Mouse (Mus musculus): ENCODE measurements around the gene Aqp6.

Gene Aqp6

GRCm38 (mm10) chr15:99600986-99601822 lies at the start of gene Aqp6:
Gene Aqp6 (plus strand): TSS chr15:99601400.
- DNase-seq (ENCODE audit: low read depth, low spot score), result no peak

GRCm38 (mm10) chr15:99553767-99554166 lies 47.4 kb upstream of the Aqp6 start:
- DNase-seq (ENCODE audit: low read depth, low spot score), result peak; percentile 99

- DNase-seq (ENCODE audit: low read depth, low spot score), result no peak
Measured at GRCm38 (mm10) chr15:99558947-99559346, 42.3 kb upstream of the Aqp6 start.

GRCm38 (mm10) chr15:99560246-99560645 lies 41.0 kb upstream of the Aqp6 start:
- peak; percentile 52 for DNase-seq (ENCODE audit: low read depth, low spot score)

GRCm38 (mm10) chr15:99567371-99567770 lies 33.8 kb upstream of the Aqp6 start:
- no peak for DNase-seq (ENCODE audit: low read depth, low spot score)

- DNase-seq (ENCODE audit: low read depth, low spot score), result no peak
Measured at GRCm38 (mm10) chr15:99568682-99569081, 32.5 kb upstream of the Aqp6 start.

- no peak for DNase-seq (ENCODE audit: low read depth, low spot score)
Measured at GRCm38 (mm10) chr15:99569123-99569522, 32.1 kb upstream of the Aqp6 start.

- no peak for DNase-seq (ENCODE audit: low read depth, low spot score)
Measured at GRCm38 (mm10) chr15:99578802-99579485, 22.3 kb upstream of the Aqp6 start, which contains the start of gene Aqp2. Gene Aqp2 (plus strand): TSS chr15:99579055.

GRCm38 (mm10) chr15:99583463-99584344 lies 17.5 kb upstream of the Aqp6 start:
- DNase-seq (ENCODE audit: low read depth, low spot score), result no peak

- DNase-seq (ENCODE audit: low read depth, low spot score), result peak; percentile 49
Measured at GRCm38 (mm10) chr15:99584407-99585202, 16.6 kb upstream of the Aqp6 start.

- peak; percentile 76 for DNase-seq (ENCODE audit: low read depth, low spot score)
Measured at GRCm38 (mm10) chr15:99585741-99586140, 15.5 kb upstream of the Aqp6 start.

GRCm38 (mm10) chr15:99586525-99586924 lies 14.7 kb upstream of the Aqp6 start:
- DNase-seq (ENCODE audit: low read depth, low spot score), result peak; percentile 38

- no peak for DNase-seq (ENCODE audit: low read depth, low spot score)
Measured at GRCm38 (mm10) chr15:99589237-99589636, 12.0 kb upstream of the Aqp6 start.

- no peak for DNase-seq (ENCODE audit: low read depth, low spot score)
Measured at GRCm38 (mm10) chr15:99589704-99590103, 11.5 kb upstream of the Aqp6 start.

GRCm38 (mm10) chr15:99590429-99591084 lies 10.6 kb upstream of the Aqp6 start, which contains the start of gene Aqp5:
Gene Aqp5 (plus strand): TSS chr15:99590782.
- no peak for DNase-seq (ENCODE audit: low read depth, low spot score)

GRCm38 (mm10) chr15:99592177-99592576 lies 9.0 kb upstream of the Aqp6 start:
- DNase-seq (ENCODE audit: low read depth, low spot score), result peak; percentile 81

- no peak for DNase-seq (ENCODE audit: low read depth, low spot score)
Measured at GRCm38 (mm10) chr15:99592877-99593276, 8.3 kb upstream of the Aqp6 start.

- DNase-seq (ENCODE audit: low read depth, low spot score), result peak; percentile 66
Measured at GRCm38 (mm10) chr15:99594951-99595350, 6.2 kb upstream of the Aqp6 start.

GRCm38 (mm10) chr15:99596056-99596687 lies 5.0 kb upstream of the Aqp6 start:
- peak; percentile 97 for DNase-seq (ENCODE audit: low read depth, low spot score)

GRCm38 (mm10) chr15:99596841-99597240 lies 4.4 kb upstream of the Aqp6 start:
- DNase-seq (ENCODE audit: low read depth, low spot score), result no peak

Measured in 3T3-L1 (cell line).